Mouse (Mus musculus): Measurements from ENCODE around the gene Oxld1. TPM values are rescaled to one million over a fixed set of nuclear protein-coding genes. Genes with fewer than 3 reads are reported as not detected.
A peak's percentile ranks its signal among the peaks of the same experiment; 100 is the strongest.

Oxld1 gene
- polyA plus RNA-seq (2014; fragmentation: Nextera tagmentation; extraction: Ambion mirVana): 14.8 and 18.2 TPM in 2 replicates

DNA sequence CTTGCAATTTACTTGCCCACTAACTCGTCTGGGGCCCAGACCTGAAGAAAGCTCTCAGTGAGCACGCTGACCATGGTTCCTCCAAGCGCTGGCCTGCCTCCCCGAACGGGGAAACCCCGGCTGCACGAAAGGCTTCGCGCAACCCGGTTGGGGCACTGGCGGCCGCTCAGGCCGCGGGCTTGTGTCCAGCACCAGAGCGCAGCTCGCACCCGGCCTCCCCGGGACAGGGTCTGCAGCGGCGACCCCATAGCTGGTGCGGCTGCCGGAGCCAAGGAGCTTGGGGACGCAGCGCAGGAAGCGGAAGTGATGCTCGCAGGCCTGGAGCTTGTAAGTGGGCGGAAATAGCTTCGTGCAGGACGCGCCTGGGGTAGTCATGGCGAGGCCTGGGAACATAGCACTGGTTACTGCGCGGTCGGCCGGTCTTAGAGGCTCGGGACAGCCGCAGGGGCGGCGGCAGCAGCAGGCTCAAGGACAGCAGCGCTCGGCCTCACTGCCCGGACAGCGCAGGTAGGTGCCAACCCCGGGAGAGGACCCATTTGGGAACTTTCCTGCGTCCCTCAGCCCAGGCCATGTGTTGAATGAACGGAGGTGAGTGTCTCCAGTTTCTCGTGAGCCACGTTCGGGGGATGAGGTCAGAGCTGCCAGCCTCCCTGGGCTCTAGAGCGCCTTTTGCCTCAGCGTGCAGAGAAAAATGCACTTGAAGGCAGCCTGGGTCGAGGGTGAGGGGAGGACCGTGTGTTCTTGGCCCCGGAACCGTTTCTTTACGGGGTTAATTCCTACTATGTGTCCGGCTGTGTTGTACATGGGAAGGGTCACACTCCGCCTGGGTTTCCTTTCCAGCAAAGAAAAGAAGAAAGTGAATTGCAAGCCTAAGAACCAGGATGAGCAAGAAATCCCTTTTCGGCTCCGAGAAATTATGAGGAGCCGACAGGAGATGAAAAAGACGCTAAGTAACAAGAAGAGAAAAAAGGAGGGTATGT, at the start of gene Oxld1, which contains the start of gene Ccdc137:
Oxld1 (minus strand) TSS at position 297 of the 980 bp plus-strand sequence.
Ccdc137 (plus strand) TSS at position 344 of the 980 bp plus-strand sequence.
- peak within 1 kb of the TSS; percentile 68 for H3K27ac ChIP-seq (ENCODE audit: low read depth, low read length)
- peak within 1 kb of the TSS; percentile 86 for H3K4me3 ChIP-seq (ENCODE audit: low read length)
- 4% methylated on average over 61 of the region's 62 CpGs for WGBS
- peak; percentile 89 for ATAC-seq (ENCODE audit: low FRiP score, low TSS enrichment)
- no peaks in the 10 kb centered on the region for H3K9me3 ChIP-seq (ENCODE audit: control insufficient read depth, low read length)
- H3K9ac ChIP-seq (ENCODE audit: low read depth, low read length): peak within 1 kb of the TSS; percentile 89
- H3K4me2 ChIP-seq (replicated peaks; ENCODE audit: low read depth, low read length): peak within 1 kb of the TSS; percentile 93
- H3K27me3 ChIP-seq (ENCODE audit: control insufficient read depth, insufficient read depth, low read length): no peaks in the 10 kb centered on the region
- H3K36me3 ChIP-seq (ENCODE audit: control insufficient read depth, insufficient read depth, low read length): peaks cover 30% of the 10 kb centered on the region
- H3K4me1 ChIP-seq (ENCODE audit: control insufficient read depth, insufficient read depth, low read length): peaks cover 10% of the 10 kb centered on the region; the same call in 1 of the 2 replicates

DNA sequence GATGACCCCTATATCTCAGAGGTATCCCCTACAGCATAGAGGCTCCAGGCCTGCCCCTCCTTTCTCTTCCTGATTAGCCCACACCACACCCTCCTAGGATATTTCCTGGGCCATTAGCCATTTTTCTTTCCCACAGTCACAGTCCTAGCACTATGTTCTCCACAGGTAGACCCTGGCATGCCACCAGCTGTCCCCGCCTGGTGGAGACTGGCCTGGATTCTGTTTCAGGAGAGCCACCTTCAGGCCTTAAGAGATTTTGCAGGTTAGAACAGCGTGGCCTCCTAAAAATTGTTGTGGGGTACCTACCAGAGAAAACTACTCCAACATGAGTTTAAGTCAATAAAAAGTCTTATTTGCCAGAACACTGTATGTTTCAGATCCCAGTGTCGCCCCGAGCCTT, 49.0 kb upstream of the Oxld1 start:
- Histone ChIP-seq H3K27me3 (ENCODE audit: control insufficient read depth, insufficient read depth, low read length) (no peaks in the 10 kb centered on the region), H3K9me3 (ENCODE audit: control insufficient read depth, low read length) (no peaks in the 10 kb centered on the region), H3K27ac (ENCODE audit: low read depth, low read length) (0 out of 2 replicates have a peak overlapping the region, but pooled peaks have one; percentile 32), H3K36me3 (ENCODE audit: control insufficient read depth, insufficient read depth, low read length) (no peaks in the 10 kb centered on the region), H3K4me1 (ENCODE audit: control insufficient read depth, insufficient read depth, low read length) (peaks cover 10% of the 10 kb centered on the region), H3K4me3 (ENCODE audit: low read length) (no peak overlapping the region), H3K4me2 (replicated peaks; ENCODE audit: low read depth, low read length) (no peak overlapping the region), H3K9ac (ENCODE audit: low read depth, low read length) (no peak overlapping the region)
- WGBS: 53% methylated on average over 4 of the region's 4 CpGs
- ATAC-seq (ENCODE audit: low FRiP score, low TSS enrichment): no peak

DNA sequence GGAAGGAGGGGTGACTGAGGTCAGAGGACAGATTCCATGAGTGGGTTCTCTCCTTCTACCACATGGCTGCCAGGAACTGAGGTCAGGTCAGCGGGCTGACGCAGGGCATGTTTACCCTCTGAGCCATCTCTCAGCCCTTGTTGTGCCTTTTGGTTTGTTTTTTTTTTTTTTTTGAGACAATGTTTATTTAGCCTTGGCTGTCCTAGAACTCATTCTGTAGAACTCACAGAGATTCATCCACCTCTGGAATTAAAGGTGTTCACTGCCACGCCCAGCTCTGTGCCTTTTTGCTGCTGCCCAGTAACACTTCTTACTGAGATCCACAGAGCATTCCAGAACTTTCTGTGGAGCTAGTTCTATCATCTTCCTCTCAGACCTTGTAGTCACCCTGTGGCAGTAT, 47.8 kb upstream of the Oxld1 start:
- peaks cover 6% of the 10 kb centered on the region for H3K4me1 ChIP-seq (ENCODE audit: control insufficient read depth, insufficient read depth, low read length)
- H3K27me3 ChIP-seq (ENCODE audit: control insufficient read depth, insufficient read depth, low read length): no peaks in the 10 kb centered on the region
- H3K27ac ChIP-seq (ENCODE audit: low read depth, low read length): no peak overlapping the region
- H3K4me3 ChIP-seq (ENCODE audit: low read length): no peak overlapping the region
- H3K9ac ChIP-seq (ENCODE audit: low read depth, low read length): no peak overlapping the region
- 90% methylated on average over 3 of the region's 3 CpGs for WGBS
- ATAC-seq (ENCODE audit: low FRiP score, low TSS enrichment): no peak
- H3K36me3 ChIP-seq (ENCODE audit: control insufficient read depth, insufficient read depth, low read length): no peaks in the 10 kb centered on the region
- no peaks in the 10 kb centered on the region for H3K9me3 ChIP-seq (ENCODE audit: control insufficient read depth, low read length)
- H3K4me2 ChIP-seq (replicated peaks; ENCODE audit: low read depth, low read length): no peak overlapping the region

DNA sequence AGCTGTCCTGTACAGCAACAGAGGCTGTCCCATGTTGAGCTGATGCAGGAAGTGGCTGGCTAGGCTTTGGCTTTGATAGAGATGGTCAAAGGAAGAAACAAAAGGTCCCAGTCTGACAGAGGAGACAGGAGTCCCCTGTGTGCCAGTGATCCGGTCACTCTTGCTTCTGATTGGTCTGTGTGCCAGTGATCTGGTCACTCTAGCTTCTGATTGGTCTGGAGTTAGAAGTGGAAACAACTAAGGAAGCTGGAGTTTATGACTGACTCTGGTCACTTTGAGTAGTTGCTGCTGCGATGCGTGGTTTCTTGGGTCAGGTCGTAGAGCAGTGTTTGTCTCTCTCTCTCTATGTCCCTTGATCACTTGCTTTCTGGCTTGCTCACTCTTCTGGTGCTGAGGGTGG, 43.8 kb upstream of the Oxld1 start:
- no peak for ATAC-seq (ENCODE audit: low FRiP score, low TSS enrichment)
- WGBS: 85% methylated on average over 4 of the region's 4 CpGs
- Histone ChIP-seq H3K9ac (ENCODE audit: low read depth, low read length) (no peak overlapping the region), H3K27ac (ENCODE audit: low read depth, low read length) (no peak overlapping the region), H3K4me3 (ENCODE audit: low read length) (no peak overlapping the region), H3K9me3 (ENCODE audit: control insufficient read depth, low read length) (no peaks in the 10 kb centered on the region), H3K4me1 (ENCODE audit: control insufficient read depth, insufficient read depth, low read length) (no peaks in the 10 kb centered on the region), H3K36me3 (ENCODE audit: control insufficient read depth, insufficient read depth, low read length) (peaks cover 24% of the 10 kb centered on the region), H3K27me3 (ENCODE audit: control insufficient read depth, insufficient read depth, low read length) (no peaks in the 10 kb centered on the region), H3K4me2 (replicated peaks; ENCODE audit: low read depth, low read length) (no peak overlapping the region)

DNA sequence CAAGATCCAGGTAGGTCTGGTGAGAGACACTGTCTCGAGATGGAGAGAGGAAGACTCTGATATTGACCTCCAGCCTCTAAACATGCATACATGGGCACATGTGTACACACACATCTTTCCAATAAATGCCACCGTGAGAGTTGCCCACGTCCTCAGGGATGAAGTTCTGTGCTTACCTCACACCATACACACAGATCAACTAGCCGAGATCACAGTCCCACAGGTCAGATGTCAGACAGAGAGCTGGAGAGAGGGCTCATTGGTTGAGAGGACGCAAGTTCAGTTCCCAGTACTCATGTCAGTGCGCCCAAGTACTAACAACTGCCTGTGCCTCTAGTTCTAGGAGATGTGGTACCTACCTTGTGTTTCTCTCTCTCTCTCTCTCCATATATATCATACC, 43.1 kb upstream of the Oxld1 start:
- no peak overlapping the region for H3K4me2 ChIP-seq (replicated peaks; ENCODE audit: low read depth, low read length)
- no peak for ATAC-seq (ENCODE audit: low FRiP score, low TSS enrichment)
- no peak overlapping the region for H3K27ac ChIP-seq (ENCODE audit: low read depth, low read length)
- no peak overlapping the region for H3K4me3 ChIP-seq (ENCODE audit: low read length)
- no peaks in the 10 kb centered on the region for H3K4me1 ChIP-seq (ENCODE audit: control insufficient read depth, insufficient read depth, low read length)
- peaks cover 31% of the 10 kb centered on the region for H3K36me3 ChIP-seq (ENCODE audit: control insufficient read depth, insufficient read depth, low read length)
- 64% methylated on average over 6 of the region's 6 CpGs for WGBS
- H3K9ac ChIP-seq (ENCODE audit: low read depth, low read length): no peak overlapping the region
- H3K27me3 ChIP-seq (ENCODE audit: control insufficient read depth, insufficient read depth, low read length): no peaks in the 10 kb centered on the region
- no peaks in the 10 kb centered on the region for H3K9me3 ChIP-seq (ENCODE audit: control insufficient read depth, low read length)

DNA sequence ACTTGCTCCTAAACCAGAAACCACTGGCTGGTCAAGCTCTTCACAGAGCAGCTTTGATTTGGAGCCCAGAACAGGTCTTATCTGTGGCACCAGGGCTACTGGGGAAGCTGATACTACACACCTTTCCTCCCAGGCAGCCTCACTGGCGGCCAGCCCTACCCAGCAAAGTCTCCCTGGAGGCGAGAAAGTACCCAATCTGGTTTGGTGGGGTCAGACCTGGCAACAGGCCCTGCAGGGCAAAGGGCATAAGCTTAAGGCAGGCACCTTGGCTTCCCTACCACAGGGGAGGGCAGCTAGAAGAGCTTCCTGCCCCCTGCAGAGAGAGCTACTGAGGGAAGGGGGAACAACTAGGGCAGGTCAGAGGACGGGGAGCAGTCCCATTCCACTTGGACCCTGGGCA, 42.5 kb upstream of the Oxld1 start:
- H3K4me2 ChIP-seq (replicated peaks; ENCODE audit: low read depth, low read length): no peak overlapping the region
- no peaks in the 10 kb centered on the region for H3K4me1 ChIP-seq (ENCODE audit: control insufficient read depth, insufficient read depth, low read length)
- H3K4me3 ChIP-seq (ENCODE audit: low read length): no peak overlapping the region; the same call in 1 of the 2 replicates
- ATAC-seq (ENCODE audit: low FRiP score, low TSS enrichment): no peak
- peaks cover 37% of the 10 kb centered on the region for H3K36me3 ChIP-seq (ENCODE audit: control insufficient read depth, insufficient read depth, low read length)
- H3K27me3 ChIP-seq (ENCODE audit: control insufficient read depth, insufficient read depth, low read length): no peaks in the 10 kb centered on the region
- 20% methylated on average over 3 of the region's 3 CpGs for WGBS
- 0 out of 2 replicates have a peak overlapping the region, but pooled peaks have one; percentile 12 for H3K9ac ChIP-seq (ENCODE audit: low read depth, low read length)
- no peak overlapping the region for H3K27ac ChIP-seq (ENCODE audit: low read depth, low read length)
- no peaks in the 10 kb centered on the region for H3K9me3 ChIP-seq (ENCODE audit: control insufficient read depth, low read length)

DNA sequence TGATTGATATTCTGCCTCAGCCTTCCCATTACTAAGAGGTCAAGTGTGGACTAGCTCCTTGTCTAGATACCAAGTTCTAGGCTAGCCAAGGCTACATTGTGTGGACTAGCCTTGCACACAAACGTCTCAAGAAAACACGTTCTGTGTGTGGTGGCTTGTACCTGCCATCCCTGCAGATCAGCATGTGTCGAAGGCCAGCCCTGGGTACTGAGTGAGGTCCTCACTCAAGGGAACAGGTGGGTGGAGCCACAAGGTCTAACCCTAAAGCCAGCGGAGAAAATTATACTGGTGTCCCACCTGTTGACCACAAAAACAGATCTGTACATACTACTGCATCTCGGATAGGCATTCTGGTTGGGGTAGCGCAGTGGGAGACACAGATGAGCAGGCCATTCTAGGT, 42.0 kb upstream of the Oxld1 start:
- H3K9ac ChIP-seq (ENCODE audit: low read depth, low read length): no peak overlapping the region
- H3K4me1 ChIP-seq (ENCODE audit: control insufficient read depth, insufficient read depth, low read length): no peaks in the 10 kb centered on the region
- H3K4me3 ChIP-seq (ENCODE audit: low read length): no peak overlapping the region
- H3K9me3 ChIP-seq (ENCODE audit: control insufficient read depth, low read length): no peaks in the 10 kb centered on the region
- H3K27me3 ChIP-seq (ENCODE audit: control insufficient read depth, insufficient read depth, low read length): no peaks in the 10 kb centered on the region
- no peak overlapping the region for H3K27ac ChIP-seq (ENCODE audit: low read depth, low read length)
- no peak for ATAC-seq (ENCODE audit: low FRiP score, low TSS enrichment)
- H3K4me2 ChIP-seq (replicated peaks; ENCODE audit: low read depth, low read length): no peak overlapping the region
- WGBS: 80% methylated on average over 6 of the region's 6 CpGs
- H3K36me3 ChIP-seq (ENCODE audit: control insufficient read depth, insufficient read depth, low read length): peaks cover 40% of the 10 kb centered on the region

DNA sequence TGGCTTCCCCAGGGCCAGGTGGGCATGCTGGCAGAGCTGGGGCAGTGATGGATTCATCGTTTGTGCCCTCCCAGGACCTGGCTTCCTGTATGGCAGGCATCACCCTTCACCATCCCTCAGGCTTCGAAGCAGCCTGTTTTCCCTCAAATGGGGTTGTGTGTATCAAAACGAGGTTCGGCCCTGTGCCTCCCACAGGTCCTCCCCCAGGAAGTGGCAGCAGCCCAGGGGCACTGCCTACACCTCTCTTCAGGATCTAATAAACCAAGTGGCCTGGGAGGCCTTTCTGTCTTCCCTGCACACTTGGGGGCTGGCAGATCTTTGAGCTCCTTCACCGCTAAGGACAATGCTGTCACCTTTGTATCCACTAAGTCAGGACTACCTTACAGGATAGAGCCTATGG, 41.0 kb upstream of the Oxld1 start:
- H3K9ac ChIP-seq (ENCODE audit: low read depth, low read length): no peak overlapping the region
- no peaks in the 10 kb centered on the region for H3K27me3 ChIP-seq (ENCODE audit: control insufficient read depth, insufficient read depth, low read length)
- no peaks in the 10 kb centered on the region for H3K9me3 ChIP-seq (ENCODE audit: control insufficient read depth, low read length)
- no peaks in the 10 kb centered on the region for H3K4me1 ChIP-seq (ENCODE audit: control insufficient read depth, insufficient read depth, low read length)
- H3K4me3 ChIP-seq (ENCODE audit: low read length): no peak overlapping the region
- peaks cover 49% of the 10 kb centered on the region for H3K36me3 ChIP-seq (ENCODE audit: control insufficient read depth, insufficient read depth, low read length)
- ATAC-seq (ENCODE audit: low FRiP score, low TSS enrichment): no peak
- no peak overlapping the region for H3K27ac ChIP-seq (ENCODE audit: low read depth, low read length)
- H3K4me2 ChIP-seq (replicated peaks; ENCODE audit: low read depth, low read length): no peak overlapping the region
- 79% methylated on average over 5 of the region's 5 CpGs for WGBS

DNA sequence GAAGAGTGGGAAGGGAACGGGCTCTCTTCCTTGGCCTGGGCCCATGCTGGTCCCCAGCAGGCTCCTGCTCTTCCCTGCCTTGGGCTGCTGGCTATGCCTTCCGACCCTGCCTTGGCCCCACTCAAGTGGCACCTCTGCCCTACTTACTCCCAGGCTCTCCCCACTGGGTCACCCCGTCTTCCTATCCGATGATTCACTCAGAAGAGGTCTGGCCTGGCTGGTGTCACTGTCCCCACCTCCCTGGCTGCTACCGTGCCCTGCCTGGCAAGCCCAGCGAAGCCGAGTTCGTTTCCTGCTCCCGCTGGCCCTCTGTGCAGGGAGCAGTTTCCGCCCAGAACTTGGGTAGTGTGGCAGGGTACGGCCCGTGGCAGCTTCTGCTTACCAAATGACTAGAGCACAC, 40.4 kb upstream of the Oxld1 start:
- H3K27ac ChIP-seq (ENCODE audit: low read depth, low read length): no peak overlapping the region
- no peaks in the 10 kb centered on the region for H3K9me3 ChIP-seq (ENCODE audit: control insufficient read depth, low read length)
- no peak overlapping the region for H3K4me3 ChIP-seq (ENCODE audit: low read length)
- H3K9ac ChIP-seq (ENCODE audit: low read depth, low read length): no peak overlapping the region
- H3K4me1 ChIP-seq (ENCODE audit: control insufficient read depth, insufficient read depth, low read length): peaks cover 4% of the 10 kb centered on the region
- peaks cover 49% of the 10 kb centered on the region for H3K36me3 ChIP-seq (ENCODE audit: control insufficient read depth, insufficient read depth, low read length)
- no peak overlapping the region for H3K4me2 ChIP-seq (replicated peaks; ENCODE audit: low read depth, low read length)
- H3K27me3 ChIP-seq (ENCODE audit: control insufficient read depth, insufficient read depth, low read length): no peaks in the 10 kb centered on the region
- WGBS: 90% methylated on average over 12 of the region's 12 CpGs
- ATAC-seq (ENCODE audit: low FRiP score, low TSS enrichment): no peak
